Mouse (Mus musculus): ENCODE results near the gene Wnt2.

Wnt2 gene

GRCm38 (mm10) chr6:17978324-17978723, 52.1 kb downstream of the Wnt2 start:
- DNase-seq = no peak

- no peak for DNase-seq
Measured at GRCm38 (mm10) chr6:17977165-17977564, 53.2 kb downstream of the Wnt2 start.

- no peak for DNase-seq
Measured at GRCm38 (mm10) chr6:17974416-17974815, 56.0 kb downstream of the Wnt2 start.

GRCm38 (mm10) chr6:17971393-17971792, 59.0 kb downstream of the Wnt2 start:
- DNase-seq = no peak

GRCm38 (mm10) chr6:17969815-17970214, 60.6 kb downstream of the Wnt2 start:
- no peak for DNase-seq

GRCm38 (mm10) chr6:17968467-17969144, 61.8 kb downstream of the Wnt2 start:
- no peak for DNase-seq

GRCm38 (mm10) chr6:17963455-17963854, 66.9 kb downstream of the Wnt2 start:
- no peak for DNase-seq

- no peak for DNase-seq
Measured at GRCm38 (mm10) chr6:17951779-17952178, 78.6 kb downstream of the Wnt2 start.

- DNase-seq = no peak
Measured at GRCm38 (mm10) chr6:17949103-17949502, 81.3 kb downstream of the Wnt2 start.

- DNase-seq = no peak
Measured at GRCm38 (mm10) chr6:17947130-17947831, 83.1 kb downstream of the Wnt2 start.

GRCm38 (mm10) chr6:17946456-17946855, 83.9 kb downstream of the Wnt2 start:
- no peak for DNase-seq

- DNase-seq = no peak
Measured at GRCm38 (mm10) chr6:17943877-17944617, 86.3 kb downstream of the Wnt2 start.

GRCm38 (mm10) chr6:17942344-17942743, 88.0 kb downstream of the Wnt2 start:
- no peak for DNase-seq

- DNase-seq = no peak
Measured at GRCm38 (mm10) chr6:17941916-17942315, 88.5 kb downstream of the Wnt2 start.
